Mouse (Mus musculus) ES-Bruce4 (cell line): ENCODE data around the gene Fxr2. TPM values are rescaled to one million over a fixed set of nuclear protein-coding genes. Genes with fewer than 3 reads are reported as not detected.
A peak's percentile ranks its signal among the peaks of the same experiment; 100 is the strongest.

ENCODE experiments used
- H3K27ac ChIP-seq: 2 replicates; pipeline ENCODE4 v1.5.1; 2012; ENCODE audit warnings: low read length, inconsistent platforms; ENCODE audit not compliant: insufficient read depth
- H3K27me3 ChIP-seq: 2 replicates; pipeline ENCODE4 v1.6.1; 2012; ENCODE audit warnings: mild to moderate bottlenecking, low read length, inconsistent platforms; ENCODE audit not compliant: control insufficient read depth, poor library complexity, insufficient read depth, severe bottlenecking
- H3K36me3 ChIP-seq: 2 replicates; pipeline ENCODE4 v1.6.1; 2012; ENCODE audit warnings: inconsistent platforms, mild to moderate bottlenecking, low read length, moderate library complexity; ENCODE audit not compliant: control insufficient read depth, poor library complexity, insufficient read depth, severe bottlenecking
- H3K4me1 ChIP-seq: one replicate; pipeline ENCODE4 v1.8.1; 2011; ENCODE audit warnings: low read length; ENCODE audit not compliant: control insufficient read depth, insufficient read depth
- H3K4me3 ChIP-seq: 2 replicates; pipeline ENCODE4 v1.5.1; 2011; ENCODE audit warnings: low read depth, mild to moderate bottlenecking, low read length
- H3K9ac ChIP-seq: 2 replicates; pipeline ENCODE4 v1.6.1; 2012; ENCODE audit warnings: low read depth, mild to moderate bottlenecking, inconsistent platforms; ENCODE audit not compliant: poor library complexity, severe bottlenecking
- H3K9me3 ChIP-seq: replicated peaks from 2 replicates; pipeline ENCODE4 v1.6.1; 2012; ENCODE audit warnings: mild to moderate bottlenecking, low read length, inconsistent platforms; ENCODE audit not compliant: control insufficient read depth, poor library complexity, insufficient read depth, severe bottlenecking
- CTCF ChIP-seq: IDR thresholded peaks from one replicate; pipeline ENCODE4 v1.8.1; 2011; ENCODE audit warnings: low read depth, low read length
- EP300 ChIP-seq: IDR thresholded peaks from 2 replicates; pipeline ENCODE4 v1.6.1; 2011; ENCODE audit warnings: low read depth, low read length; ENCODE audit not compliant: insufficient read depth
- POLR2A ChIP-seq: IDR thresholded peaks from one replicate; pipeline ENCODE4 v1.8.1; 2011; ENCODE audit warnings: low read length; ENCODE audit not compliant: insufficient read depth
- polyA plus RNA-seq: library from polyadenylated mRNA; stranded (reverse); fragments of >200 nt; gene quantifications from 2 replicates; pipeline ENCODE4 v1.2.4, GENCODE M21; 2011; ENCODE audit warnings: low read depth; ENCODE audit not compliant: missing spikeins, insufficient read depth, insufficient read length

The Fxr2 gene
- polyA plus RNA-seq, 1 experiment, result 170 TPM

GRCm38 (mm10) chr11:69661221-69661881 lies 28.6 kb downstream of the Fxr2 start:
- TF ChIP-seq EP300 (no peak), POLR2A (no peak), CTCF (no peak)

GRCm38 (mm10) chr11:69662213-69662966 lies 29.6 kb downstream of the Fxr2 start, which contains the start of gene Mpdu1:
TSS of gene Mpdu1 (minus strand) at chr11:69662642.
- H3K27me3 ChIP-seq, result no peaks in the 10 kb centered on the region
- H3K4me3 ChIP-seq, result peak within 1 kb of the TSS; percentile 94
- TF ChIP-seq POLR2A (peak; percentile 57), CTCF (peak; percentile 6), EP300 (0 out of 2 replicates have a peak, but pooled peaks have one; percentile 53)
- no peaks in the 10 kb centered on the region for H3K4me1 ChIP-seq
- H3K9ac ChIP-seq, result peak within 1 kb of the TSS; percentile 75
- H3K9me3 ChIP-seq, result no peaks in the 10 kb centered on the region; the same call in 1 of the 2 replicates
- peaks cover 8% of the 10 kb centered on the region for H3K36me3 ChIP-seq
- H3K27ac ChIP-seq, result peak within 1 kb of the TSS; percentile 95

More at GRCm38 (mm10) chr11:69661221-69661881, 28.6 kb downstream of the Fxr2 start:
- H3K36me3 ChIP-seq, result peaks cover 8% of the 10 kb centered on the region
- peak overlapping the region; percentile 94 for H3K4me3 ChIP-seq
- H3K27ac ChIP-seq, result peak overlapping the region; percentile 95
- H3K9me3 ChIP-seq, result no peaks in the 10 kb centered on the region; the same call in 1 of the 2 replicates
- H3K27me3 ChIP-seq, result no peaks in the 10 kb centered on the region
- peak overlapping the region; percentile 75 for H3K9ac ChIP-seq
- H3K4me1 ChIP-seq, result no peaks in the 10 kb centered on the region

GRCm38 (mm10) chr11:69662967-69663671 lies 30.3 kb downstream of the Fxr2 start:
- peak overlapping the region; percentile 75 for H3K9ac ChIP-seq
- TF ChIP-seq EP300, result no peak
- TF ChIP-seq CTCF, result no peak
- no peak for TF ChIP-seq POLR2A
- H3K4me1 ChIP-seq, result no peaks in the 10 kb centered on the region
- no peaks in the 10 kb centered on the region for H3K27me3 ChIP-seq
- H3K9me3 ChIP-seq, result no peaks in the 10 kb centered on the region; the same call in 1 of the 2 replicates
- peak overlapping the region; percentile 55 for H3K4me3 ChIP-seq
- H3K27ac ChIP-seq, result peak overlapping the region; percentile 93
- peaks cover 15% of the 10 kb centered on the region for H3K36me3 ChIP-seq

- H3K27me3 ChIP-seq, result no peaks in the 10 kb centered on the region
- no peaks in the 10 kb centered on the region for H3K4me1 ChIP-seq
- H3K27ac ChIP-seq, result peak overlapping the region; percentile 93
- TF ChIP-seq EP300 (no peak), POLR2A (no peak), CTCF (no peak)
- no peak overlapping the region for H3K4me3 ChIP-seq
- peaks cover 22% of the 10 kb centered on the region for H3K36me3 ChIP-seq
- no peaks in the 10 kb centered on the region; the same call in 1 of the 2 replicates for H3K9me3 ChIP-seq
- no peak overlapping the region for H3K9ac ChIP-seq
Observed at GRCm38 (mm10) chr11:69663795-69664194, 31.0 kb downstream of the Fxr2 start.

- Histone ChIP-seq H3K9ac (no peak overlapping the region), H3K4me1 (no peaks in the 10 kb centered on the region), H3K9me3 (no peaks in the 10 kb centered on the region; the same call in 1 of the 2 replicates), H3K4me3 (no peak overlapping the region), H3K36me3 (peaks cover 28% of the 10 kb centered on the region), H3K27ac (no peak overlapping the region), H3K27me3 (no peaks in the 10 kb centered on the region)
- TF ChIP-seq CTCF (no peak), EP300 (no peak)
Observed at GRCm38 (mm10) chr11:69664841-69665240, 32.1 kb downstream of the Fxr2 start.
